25 mouse cellular contexts compared by ENCODE assay signal in the genomic region with DNA sequence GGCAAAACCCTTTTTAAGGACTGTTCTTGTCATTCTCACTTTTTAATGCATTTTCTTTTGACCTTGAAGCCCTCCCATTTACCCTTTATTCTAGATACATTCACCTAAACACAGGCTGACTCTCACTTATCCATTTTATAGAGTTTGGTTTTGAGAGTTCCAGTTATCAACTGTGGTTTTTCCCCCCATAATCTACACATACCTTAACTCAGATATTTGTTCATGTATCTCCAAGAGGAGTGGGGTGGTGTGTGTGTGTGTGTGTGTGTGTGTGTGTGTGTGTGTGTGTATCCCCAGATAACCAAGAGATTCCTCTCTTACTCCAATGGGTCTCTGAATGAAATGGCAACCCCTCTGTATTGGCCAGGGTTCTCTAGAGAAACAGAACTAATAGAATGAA. TPM values are rescaled to one million over a fixed set of nuclear protein-coding genes. Genes with fewer than 3 reads are reported as not detected.
DNase-seq lines count a peak whose midpoint lies in the region; ATAC-seq and TF ChIP-seq lines count a peak whose summit lies in the region.
"Had no signal": no experiment of that assay in that cellular context is flagged by ENCODE, and none has a peak within 500 bp of the region (broad histone marks: within the 10 kb centered on the region; RNA-seq: fewer than 3 reads in every experiment).

No protein-coding gene starts in this region.

- TF ChIP-seq POLR2A in CH12.LX (IDR thresholded peaks at IDR 0.05; ENCODE audit: low read depth, low read length) (no peak), MEL (IDR thresholded peaks at IDR 0.05; ENCODE audit: control insufficient read depth in 1 of 2, insufficient read depth in 1 of 2, low read depth in 1 of 2, low read length in 2 of 2, poor library complexity in 1 of 2) (no peak)

- H3K4me2 ChIP-seq in CH12.LX (ENCODE audit: insufficient read depth, low read depth, poor library complexity, severe bottlenecking), result peak overlapping the region; percentile 46
- peak overlapping the region; percentile 61 for H3K4me2 ChIP-seq in liver, embryonic 14.5 days (ENCODE audit: low read depth)
- H3K4me2 ChIP-seq: forebrain, embryonic 15.5 days; heart, embryonic 11.5 days; hindbrain, embryonic 12.5 days; midbrain, embryonic 13.5 days had no signal

- TF ChIP-seq CTCF in CH12.LX (conservative IDR thresholded peaks at IDR 0.05 in 1 of 2, IDR thresholded peaks at IDR 0.05 in 1 of 2; ENCODE audit: low read depth in 2 of 2, low read length in 2 of 2) (no peak), MEL (IDR thresholded peaks at IDR 0.05 in 2 of 3, conservative IDR thresholded peaks at IDR 0.05 in 1 of 3; ENCODE audit: control insufficient read depth in 1 of 3, insufficient read depth in 1 of 3, low read depth in 2 of 3, low read length in 3 of 3, poor library complexity in 1 of 3, severe bottlenecking in 1 of 3) (no peak)
- no peak for TF ChIP-seq CTCF in liver, embryonic 14.5 days (IDR thresholded peaks at IDR 0.05; ENCODE audit: low read depth)

- H3K9ac ChIP-seq in CH12.LX (ENCODE audit: insufficient read depth, low read depth) (peak overlapping the region; percentile 66), MEL (ENCODE audit: control insufficient read depth, low read depth, low read length, poor library complexity, severe bottlenecking) (peak overlapping the region; percentile 66)
- peak overlapping the region; percentile 47 for H3K9ac ChIP-seq in liver, embryonic 14.5 days (replicated peaks)
- H3K9ac ChIP-seq: forebrain, embryonic 15.5 days; hindbrain, embryonic 12.5 days; midbrain, embryonic 13.5 days had no signal

- no peak for DNase-seq in CH12.LX (ENCODE audit: extremely low read depth)
- DNase-seq in MEL (ENCODE audit: low read depth, low spot score), result peak; percentile 66
- no peak for DNase-seq in liver, embryonic 14.5 days (ENCODE audit: low read depth in 3 of 3, low spot score in 3 of 3)
- no peak for DNase-seq in urinary bladder, adult 18-20 months (ENCODE audit: low spot score in 2 of 2)
- DNase-seq in adrenal gland, postnatal 10 days, result no peak
- DNase-seq in MN1 (ENCODE audit: low spot score), result no peak
- DNase-seq: adrenal gland, postnatal 25 days; cerebellum, adult 18-20 months; cerebellum, postnatal 14 days; gastrocnemius, postnatal 25 days; heart, postnatal 36 days; kidney, adult 9 months; kidney, postnatal 10 days; layer of hippocampus, adult 9-11 months; lung, postnatal 36 days; right cerebral cortex, postnatal 25 days; thymus, adult 2 months; thymus, postnatal 36 days had no signal

- dilution Hi-C loops in CH12.LX (cut with MboI; ENCODE audit: extremely low pct_ligation_motif_present, extremely low pct_unique_long_range_greater_than_20kb, low sequenced_read_pairs), result no loop called here

- H3K27ac ChIP-seq in CH12.LX (ENCODE audit: insufficient read depth, low read depth) (no peak overlapping the region), MEL (ENCODE audit: control insufficient read depth, low read depth, low read length) (peak overlapping the region; percentile 97)
- H3K27ac ChIP-seq in liver, embryonic 14.5 days, result peak overlapping the region; percentile 63
- H3K27ac ChIP-seq: forebrain, embryonic 15.5 days; hindbrain, embryonic 12.5 days; midbrain, embryonic 13.5 days had no signal

- no peaks in the 10 kb centered on the region for H3K27me3 ChIP-seq in CH12.LX (replicated peaks)
- H3K27me3 ChIP-seq in MEL (ENCODE audit: control insufficient read depth in 1 of 2, insufficient read depth in 2 of 2, low read length in 2 of 2), result no peaks in the 10 kb centered on the region
- H3K27me3 ChIP-seq in liver, embryonic 14.5 days (ENCODE audit: control insufficient read depth, insufficient read depth, low read length), result no peaks in the 10 kb centered on the region
- H3K27me3 ChIP-seq: forebrain, embryonic 15.5 days; hindbrain, embryonic 12.5 days; megakaryocyte, embryonic 14.5 days; midbrain, embryonic 13.5 days; Patski had no signal

- peak; percentile 15; the same call in 1 of the 2 replicates for ATAC-seq in liver, embryonic 14.5 days (ENCODE audit: insufficient read depth)
- peak; percentile 33; the same call in 1 of the 2 replicates for ATAC-seq in megakaryocyte-erythroid progenitor cell, adult 5-6 weeks (replicated peaks; ENCODE audit: low FRiP score, low TSS enrichment, poor library complexity, severe bottlenecking)
- ATAC-seq: forebrain, embryonic 15.5 days; midbrain, embryonic 13.5 days; Patski had no signal

- H3K36me3 ChIP-seq in CH12.LX (replicated peaks in 1 of 2; ENCODE audit: control insufficient read depth in 1 of 2, insufficient read depth in 1 of 2, low read length in 1 of 2) (peaks cover 0 to 14% of the 10 kb centered on the region in 2 experiments), MEL (ENCODE audit: control insufficient read depth in 1 of 2, insufficient read depth in 2 of 2, low read length in 2 of 2) (peaks cover 0 to 49% of the 10 kb centered on the region in 2 experiments; a peak in 2 of 4 replicates)
- no peaks in the 10 kb centered on the region for H3K36me3 ChIP-seq in liver, embryonic 14.5 days (replicated peaks; ENCODE audit: control insufficient read depth, insufficient read depth, low read depth)
- H3K36me3 ChIP-seq: forebrain, embryonic 15.5 days; hindbrain, embryonic 12.5 days; midbrain, embryonic 13.5 days had no signal

- peaks cover 4% of the 10 kb centered on the region for H3K9me3 ChIP-seq in CH12.LX (replicated peaks; ENCODE audit: low read length)
- no peaks in the 10 kb centered on the region for H3K9me3 ChIP-seq in MEL (replicated peaks; ENCODE audit: insufficient read depth, low read length)
- no peaks in the 10 kb centered on the region for H3K9me3 ChIP-seq in liver, embryonic 14.5 days (ENCODE audit: control insufficient read depth, low read length)
- H3K9me3 ChIP-seq: forebrain, embryonic 15.5 days; hindbrain, embryonic 12.5 days; midbrain, embryonic 13.5 days had no signal

- H3K4me3 ChIP-seq in CH12.LX (replicated peaks in 1 of 3; ENCODE audit: low read depth in 2 of 3, low read length in 2 of 3, poor library complexity in 1 of 3) (peak overlapping the region in 2 of 3 experiments; percentile 26 to 52), MEL (ENCODE audit: control insufficient read depth in 1 of 2, insufficient read depth in 1 of 2, low read depth in 2 of 2, low read length in 2 of 2) (peak overlapping the region; percentile 53 to 60)
- peak overlapping the region; percentile 11 to 30; a peak in 2 of 4 replicates for H3K4me3 ChIP-seq in liver, embryonic 14.5 days (ENCODE audit: insufficient read depth in 1 of 2, low read depth in 2 of 2, low read length in 2 of 2)
- H3K4me3 ChIP-seq: forebrain, embryonic 15.5 days; hindbrain, embryonic 12.5 days; megakaryocyte, embryonic 14.5 days; midbrain, embryonic 13.5 days had no signal

- H3K4me1 ChIP-seq in CH12.LX (ENCODE audit: control insufficient read depth in 1 of 2, insufficient read depth in 2 of 2) (peaks cover 0 to 9% of the 10 kb centered on the region in 2 experiments; a peak in 3 of 4 replicates), MEL (ENCODE audit: control insufficient read depth in 1 of 2, insufficient read depth in 2 of 2, low read length in 2 of 2) (peaks cover 19 to 49% of the 10 kb centered on the region in 2 experiments)
- peaks cover 16 to 20% of the 10 kb centered on the region in 2 experiments for H3K4me1 ChIP-seq in liver, embryonic 14.5 days (replicated peaks; ENCODE audit: control insufficient read depth in 2 of 2, insufficient read depth in 2 of 2, low read length in 1 of 2)
- H3K4me1 ChIP-seq: forebrain, embryonic 15.5 days; hindbrain, embryonic 12.5 days; midbrain, embryonic 13.5 days had no signal

- TF ChIP-seq RAD21 in CH12.LX (IDR thresholded peaks at IDR 0.05; ENCODE audit: low read depth, low read length) (no peak), MEL (IDR thresholded peaks at IDR 0.05; ENCODE audit: low read depth, low read length) (no peak)

- in situ Hi-C loops in CH12.LX (cut with MboI; ENCODE audit: low pct_ligation_motif_present, low pct_unique_long_range_greater_than_20kb, low sequenced_read_pairs), result no loop called here

- TF ChIP-seq EP300 in CH12.LX (IDR thresholded peaks at IDR 0.05; ENCODE audit: low read length), result no peak
- TF ChIP-seq EP300 in MEL (IDR thresholded peaks at IDR 0.05; ENCODE audit: low read depth in 1 of 2, low read length in 2 of 2), result peak; percentile 80 to 91
- TF ChIP-seq EP300 in liver, embryonic 14.5 days (IDR thresholded peaks at IDR 0.05; ENCODE audit: low read depth), result no peak

- H3K79me2 ChIP-seq in CH12.LX (replicated peaks; ENCODE audit: control insufficient read depth, extremely low read depth, insufficient read depth, poor library complexity, severe bottlenecking) (no peaks in the 10 kb centered on the region; the same call in 1 of the 2 replicates), MEL (ENCODE audit: control insufficient read depth, insufficient read depth, low read length, poor library complexity) (no peaks in the 10 kb centered on the region; the same call in 1 of the 2 replicates)

TF ChIP-seq in CH12.LX, 34 proteins besides CTCF, POLR2A, EP300 and RAD21 (continues in another document):
- TF ChIP-seq TBP (conservative IDR thresholded peaks at IDR 0.05; ENCODE audit: low read depth, low read length) (no peak), SIN3A (IDR thresholded peaks at IDR 0.05; ENCODE audit: low read length) (no peak), JUND (conservative IDR thresholded peaks at IDR 0.05; ENCODE audit: low read depth, low read length) (no peak), USF1 (IDR thresholded peaks at IDR 0.05; ENCODE audit: low read depth, low read length) (no peak), HCFC1 (IDR thresholded peaks at IDR 0.05; ENCODE audit: low read depth, low read length) (no peak)

TF ChIP-seq in MEL, 35 proteins besides CTCF, POLR2A, EP300 and RAD21 (continues in another document):
- 0 out of 2 replicates have a peak, but pooled peaks have one; percentile 7 for TF ChIP-seq SMC3 (IDR thresholded peaks at IDR 0.05; ENCODE audit: low read depth, low read length)
- peak; percentile 81 for TF ChIP-seq MAZ (IDR thresholded peaks at IDR 0.05; ENCODE audit: low read depth, low read length)
- TF ChIP-seq ETS1 (IDR thresholded peaks at IDR 0.05; ENCODE audit: low read depth, low read length), result peak; percentile 79
- TF ChIP-seq MAFK (IDR thresholded peaks at IDR 0.05; ENCODE audit: borderline replicate concordance, low read depth, low read length), result peak; percentile 61; the same call in 1 of the 2 replicates
- TF ChIP-seq HCFC1 (IDR thresholded peaks at IDR 0.05; ENCODE audit: low read depth, low read length), result no peak

RNA-seq across cellular contexts. Expression of a gene that starts 13.4 kb away (rescaled TPM):
- 83.6 and 102 TPM in 2 replicates for total RNA-seq in CH12.LX (2012; rRNA removed)
- total RNA-seq in CH12.LX (2014; rRNA removed), result 67.9 and 68.8 TPM in 2 replicates
- 51.7 and 53.0 TPM in 2 replicates for polyA plus RNA-seq in CH12.LX (2012; ENCODE audit: insufficient read length, low read depth)
- 10.9 TPM in 2 replicates for total RNA-seq in MEL (2012; rRNA removed)
- polyA plus RNA-seq in MEL (2012; ENCODE audit: insufficient read depth in 1 of 2, insufficient read length in 2 of 2, low read depth in 1 of 2, low replicate concordance in 2 of 2, missing spikeins in 1 of 2), result 10 to 100 TPM; 12.2 to 65.0 TPM
- polyA plus RNA-seq in liver, embryonic 14.5 days (2012; rRNA removed), result 0.65 and 0.68 TPM in 2 replicates
- 4.5 and 5.4 TPM in 2 replicates for polyA plus RNA-seq in liver, embryonic 14.5 days (2014; fragmentation: Nextera tagmentation; extraction: Ambion mirVana)
- total RNA-seq in megakaryocyte-erythroid progenitor cell, adult 5-6 weeks (2014; fragmentation: Nextera tagmentation), result 17.4 and 28.9 TPM in 2 replicates
- total RNA-seq in megakaryocyte-erythroid progenitor cell, adult 5-6 weeks (2017), result 21.1 and 38.7 TPM in 2 replicates
- total RNA-seq in adrenal gland, postnatal 10 days (2021), result 10 to 100 TPM; 35.7 to 37.8 TPM
